Mouse (Mus musculus): ENCODE measurements around the gene Coq9.

DNA sequence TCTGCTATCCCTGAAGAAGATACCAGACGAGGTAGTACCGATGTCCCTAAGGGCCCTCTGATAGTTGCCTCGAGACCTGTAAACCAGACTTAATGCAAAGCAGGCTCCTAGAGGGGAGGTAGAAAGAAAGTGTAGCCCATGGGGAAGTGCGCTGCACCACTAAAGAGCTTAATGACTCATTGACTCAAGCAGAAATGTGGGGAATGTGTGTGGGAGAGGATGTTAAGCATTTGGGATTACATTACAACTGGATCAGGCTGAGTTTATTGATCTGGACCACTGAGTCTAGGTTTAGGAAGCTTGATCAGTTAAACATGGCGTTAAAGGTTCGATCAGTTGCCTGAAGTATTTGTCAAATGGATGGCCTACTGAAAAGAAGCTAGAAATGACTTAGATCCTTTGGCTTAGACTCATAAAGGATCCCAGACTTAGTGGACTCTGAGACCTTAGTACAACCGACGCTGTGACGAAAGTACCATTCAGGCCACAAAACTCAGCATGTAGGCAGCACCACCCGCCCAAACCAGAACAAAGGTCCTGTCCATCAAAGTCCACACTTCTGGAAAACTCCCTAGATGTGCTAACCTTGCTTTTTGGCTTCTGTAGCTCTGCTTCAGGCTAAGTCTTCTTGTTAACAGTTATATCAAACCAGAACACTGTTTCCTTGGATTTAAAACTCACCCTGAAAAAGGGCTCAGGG lies 48.7 kb upstream of the Coq9 start:
- TF ChIP-seq CTCF (IDR thresholded peaks at IDR 0.05; ENCODE audit: insufficient read depth, low read length) (no peak), POLR2A (IDR thresholded peaks at IDR 0.05; ENCODE audit: borderline replicate concordance, extremely low read depth, low read depth, low read length) (no peak)
